Mouse (Mus musculus): Measurements from ENCODE around the gene Gm11127.
A peak's percentile ranks its signal among the peaks of the same experiment; 100 is the strongest.
"Not testable (repeated sequence)": the region's sequence is repeated elsewhere in the genome, so short reads cannot be mapped to it uniquely, and the experiment has no call there.

- not testable (repeated sequence) for TF ChIP-seq CTCF (IDR thresholded peaks at IDR 0.05; ENCODE audit: low read depth)
- peak; percentile 18; the same call in 1 of the 2 replicates for TF ChIP-seq EP300 (IDR thresholded peaks at IDR 0.05; ENCODE audit: low read depth)
Measured at GRCm38 (mm10) chr17:36030046-36030702, 28.0 kb downstream of the Gm11127 start.

All from liver, embryonic 14.5 days (tissue).